Mouse (Mus musculus) c-Kit-positive CD71-positive TER-119-positive erythroid progenitor cells, embryonic 14.5 days (primary cell): ENCODE measurements around the gene Rnf135.
A peak's percentile ranks its signal among the peaks of the same experiment; 100 is the strongest.
"Not testable (repeated sequence)": the region's sequence is repeated elsewhere in the genome, so short reads cannot be mapped to it uniquely, and the experiment has no call there.

ENCODE experiments used
- DNase-seq: peaks from one replicate; pipeline ENCODE4 v3.0.0-alpha.2; 2013; ENCODE audit warnings: low spot score

The Rnf135 gene

DNA sequence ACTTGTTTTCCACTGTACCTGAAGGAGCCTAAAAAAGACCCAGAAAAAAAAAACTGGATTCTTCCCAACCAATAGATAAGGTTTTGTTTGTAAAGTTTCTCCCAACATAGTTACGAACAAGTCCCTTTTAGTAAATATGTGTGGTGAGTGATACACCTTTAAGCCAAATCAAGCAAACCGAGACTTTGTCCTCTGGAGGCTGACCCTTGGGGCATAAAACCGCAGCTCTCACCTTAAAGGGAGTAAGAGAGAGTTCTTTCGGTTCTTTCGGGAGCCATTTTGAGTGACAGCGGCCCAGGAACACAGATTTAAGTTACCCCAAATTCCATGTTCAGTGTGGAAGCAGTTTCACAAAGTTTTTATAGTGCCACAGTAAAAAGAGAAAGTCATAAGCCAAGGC lies 18.6 kb downstream of the Rnf135 start:
- no peak for DNase-seq

GRCm38 (mm10) chr11:80204037-80204436 lies 20.4 kb downstream of the Rnf135 start:
- DNase-seq, result no peak

- no peak for DNase-seq
These were observed 21.3 kb downstream of the Rnf135 start for GRCm38 (mm10) chr11:80204941-80205340.

DNA sequence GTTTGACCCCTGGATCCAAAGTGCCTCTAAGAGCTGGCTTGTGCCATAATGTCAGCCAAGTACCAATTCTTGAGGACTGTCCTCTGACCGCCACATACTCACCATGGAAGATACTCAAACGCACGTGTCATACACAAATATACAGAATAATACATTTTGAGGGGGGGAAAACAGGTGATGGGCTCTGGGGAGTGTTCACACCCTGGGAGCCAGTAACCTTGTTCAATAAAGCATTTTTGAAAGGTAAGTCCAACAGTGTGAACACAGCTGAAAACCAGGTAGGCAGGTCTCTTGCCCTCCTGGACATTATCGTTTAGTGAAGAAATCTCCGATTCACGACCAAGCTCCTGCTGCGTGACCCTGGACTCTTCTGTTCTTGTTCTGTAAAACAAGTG lies 24.8 kb downstream of the Rnf135 start:
- no peak for DNase-seq

GRCm38 (mm10) chr11:80208860-80209800 lies 25.5 kb downstream of the Rnf135 start, which contains the start of gene Rhot1:
Gene Rhot1, plus strand, starts transcription at chr11:80209019.
- peak; percentile 93 for DNase-seq

- no peak for DNase-seq
These were observed 26.7 kb downstream of the Rnf135 start for GRCm38 (mm10) chr11:80210321-80210720.

- DNase-seq, result no peak
These were observed 28.6 kb downstream of the Rnf135 start for GRCm38 (mm10) chr11:80212282-80212681.

- no peak for DNase-seq
These were observed 31.6 kb downstream of the Rnf135 start for GRCm38 (mm10) chr11:80215291-80215690.

GRCm38 (mm10) chr11:80218657-80219293 lies 35.1 kb downstream of the Rnf135 start:
- no peak for DNase-seq

DNA sequence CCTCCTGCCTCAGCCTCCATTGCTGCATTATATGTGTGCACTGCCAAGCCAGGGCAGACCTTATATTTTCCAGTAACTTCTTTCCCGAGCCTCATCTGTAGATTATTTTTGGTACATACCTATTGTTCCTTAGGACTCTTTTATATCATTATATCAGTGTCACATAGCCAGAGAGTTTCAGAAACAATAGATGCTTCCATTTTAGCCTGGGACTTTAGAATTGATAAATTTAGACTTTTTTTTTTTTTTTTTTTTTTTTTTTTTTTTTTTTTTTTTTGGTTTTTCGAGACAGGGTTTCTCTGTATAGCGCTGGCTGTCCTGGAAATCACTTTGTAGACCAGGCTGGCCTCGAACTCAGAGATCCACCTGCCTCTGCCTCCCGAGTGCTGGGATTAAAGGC lies 46.4 kb downstream of the Rnf135 start:
- DNase-seq, result not testable (repeated sequence)

GRCm38 (mm10) chr11:80237278-80237677 lies 53.6 kb downstream of the Rnf135 start:
- no peak for DNase-seq

DNA sequence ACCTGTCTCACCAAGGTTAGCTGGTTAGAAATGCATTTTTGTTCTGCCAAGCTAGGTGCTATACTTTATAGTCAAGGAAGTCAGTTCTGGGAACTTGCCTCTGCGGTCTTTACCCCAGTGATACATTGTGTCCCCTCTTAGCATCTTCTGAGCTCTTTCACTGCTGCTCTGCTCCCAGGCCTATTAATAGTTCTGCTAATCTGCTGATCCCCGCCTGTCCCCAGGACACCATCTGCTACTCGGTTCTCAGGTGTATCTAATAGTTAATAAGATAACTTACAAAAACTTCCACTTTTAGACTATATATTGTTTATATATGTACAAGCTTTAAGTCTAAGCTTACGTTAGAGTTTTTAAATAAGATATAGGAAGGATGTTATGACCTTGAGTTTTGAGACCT lies 54.7 kb downstream of the Rnf135 start:
- no peak for DNase-seq

DNA sequence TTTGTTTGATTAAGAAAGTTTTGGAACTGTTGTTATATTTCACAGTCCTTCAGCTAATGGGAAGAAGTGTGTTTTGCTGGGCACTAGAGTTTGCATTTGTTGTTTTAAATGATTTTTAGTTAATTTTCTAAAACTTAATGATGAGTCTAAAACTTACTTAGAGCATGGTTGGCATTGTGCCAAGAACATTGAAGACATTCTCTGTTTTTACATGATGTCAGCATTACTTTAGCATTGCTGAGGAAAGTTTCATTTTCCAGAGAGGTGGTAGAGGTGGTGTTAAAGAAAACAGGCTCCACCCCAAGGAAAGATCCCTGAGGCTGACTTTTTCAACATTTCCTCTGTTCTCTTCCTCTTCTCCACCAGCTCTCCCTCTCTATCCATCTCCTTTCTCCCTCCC lies 63.4 kb downstream of the Rnf135 start:
- DNase-seq, result no peak

DNA sequence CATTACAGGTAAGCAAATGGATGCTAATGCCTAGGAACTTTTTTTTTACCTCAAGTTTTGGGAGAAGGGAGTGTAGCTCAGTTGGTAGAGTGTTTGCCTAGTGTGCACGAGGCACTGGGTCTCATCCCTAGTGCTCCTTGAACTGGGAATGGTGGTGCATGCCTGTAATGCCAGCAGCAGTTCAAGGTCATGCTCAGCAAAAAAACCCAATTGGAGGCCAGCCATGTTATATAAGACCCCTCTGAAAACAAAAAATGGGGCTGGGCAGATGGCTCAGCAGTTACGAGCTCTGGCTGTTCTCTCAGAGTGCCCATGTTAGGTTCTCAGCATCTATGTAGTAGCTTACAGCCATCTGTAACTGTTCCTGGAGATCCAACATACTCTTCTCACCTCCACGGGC lies 64.9 kb downstream of the Rnf135 start:
- no peak for DNase-seq
